Mouse (Mus musculus): Measurements from ENCODE around the gene Senp5.

Senp5 gene

GRCm38 (mm10) chr16:31940586-31940985 lies 62.5 kb downstream of the Senp5 start:
- DNase-seq (ENCODE audit: low read depth, low spot score) = no peak

GRCm38 (mm10) chr16:31938856-31939255 lies 64.2 kb downstream of the Senp5 start:
- no peak for DNase-seq (ENCODE audit: low read depth, low spot score)

- DNase-seq (ENCODE audit: low read depth, low spot score) = no peak
Measured at GRCm38 (mm10) chr16:31936568-31936967, 66.5 kb downstream of the Senp5 start.

- peak; percentile 22 for DNase-seq (ENCODE audit: low read depth, low spot score)
Measured at GRCm38 (mm10) chr16:31935091-31935979, 67.8 kb downstream of the Senp5 start.

GRCm38 (mm10) chr16:31934550-31935010 lies 68.5 kb downstream of the Senp5 start:
- DNase-seq (ENCODE audit: low read depth, low spot score) = no peak

- DNase-seq (ENCODE audit: low read depth, low spot score) = no peak
Measured at GRCm38 (mm10) chr16:31933751-31934549, 69.1 kb downstream of the Senp5 start, which contains the start of gene Pigz. TSS of gene Pigz (plus strand) at chr16:31933851.

- DNase-seq (ENCODE audit: low read depth, low spot score) = peak; percentile 84
Measured at GRCm38 (mm10) chr16:31932840-31933697, 70.0 kb downstream of the Senp5 start.

- no peak for DNase-seq (ENCODE audit: low read depth, low spot score)
Measured at GRCm38 (mm10) chr16:31932255-31932654, 70.8 kb downstream of the Senp5 start.

GRCm38 (mm10) chr16:31931330-31931729 lies 71.8 kb downstream of the Senp5 start:
- DNase-seq (ENCODE audit: low read depth, low spot score) = peak; percentile 59

GRCm38 (mm10) chr16:31927412-31927811 lies 75.7 kb downstream of the Senp5 start:
- DNase-seq (ENCODE audit: low read depth, low spot score) = no peak

GRCm38 (mm10) chr16:31926547-31927182 lies 76.4 kb downstream of the Senp5 start:
- DNase-seq (ENCODE audit: low read depth, low spot score) = peak; percentile 36

- no peak for DNase-seq (ENCODE audit: low read depth, low spot score)
Measured at GRCm38 (mm10) chr16:31926091-31926490, 77.0 kb downstream of the Senp5 start.

GRCm38 (mm10) chr16:31924368-31924767 lies 78.7 kb downstream of the Senp5 start:
- no peak for DNase-seq (ENCODE audit: low read depth, low spot score)

- peak; percentile 54 for DNase-seq (ENCODE audit: low read depth, low spot score)
Measured at GRCm38 (mm10) chr16:31918248-31918724, 84.8 kb downstream of the Senp5 start.

GRCm38 (mm10) chr16:31917776-31918175 lies 85.3 kb downstream of the Senp5 start:
- no peak for DNase-seq (ENCODE audit: low read depth, low spot score)

GRCm38 (mm10) chr16:31910281-31910847 lies 92.7 kb downstream of the Senp5 start:
- no peak for DNase-seq (ENCODE audit: low read depth, low spot score)

Measured in CD4-positive helper T cell, adult 2 months (primary cell).